Mouse (Mus musculus): ENCODE data around the gene D17H6S53E. TPM values are rescaled to one million over a fixed set of nuclear protein-coding genes. Genes with fewer than 3 reads are reported as not detected.

The D17H6S53E gene
- polyA plus RNA-seq, 1 experiment from 2014 or later, result 14.4 TPM

- H3K4me3 ChIP-seq (ENCODE audit: low read depth, low read length), result no peak overlapping the region
- no peak overlapping the region for H3K4me2 ChIP-seq (replicated peaks; ENCODE audit: low read depth)
- no peaks in the 10 kb centered on the region for H3K9me3 ChIP-seq (ENCODE audit: control insufficient read depth, low read length)
- no peak for DNase-seq (ENCODE audit: low spot score)
- no peaks in the 10 kb centered on the region for H3K27me3 ChIP-seq (ENCODE audit: control insufficient read depth, insufficient read depth, low read length)
- no peak overlapping the region for H3K27ac ChIP-seq (replicated peaks)
- WGBS, result 65% methylated on average over 6 of the region's 6 CpGs
- no peak for ATAC-seq (ENCODE audit: low FRiP score, low TSS enrichment)
- H3K4me1 ChIP-seq (replicated peaks; ENCODE audit: control insufficient read depth, insufficient read depth), result no peaks in the 10 kb centered on the region
- H3K9ac ChIP-seq (ENCODE audit: low read length), result no peak overlapping the region
- H3K36me3 ChIP-seq (ENCODE audit: control insufficient read depth, insufficient read depth, low read length), result no peaks in the 10 kb centered on the region
- TF ChIP-seq CTCF (IDR thresholded peaks at IDR 0.05; ENCODE audit: low read depth), result no peak
- no peak for TF ChIP-seq EP300 (optimal IDR thresholded peaks at IDR 0.05)
Measured at GRCm38 (mm10) chr17:35175382-35175781, 49.2 kb downstream of the D17H6S53E start.

DNA sequence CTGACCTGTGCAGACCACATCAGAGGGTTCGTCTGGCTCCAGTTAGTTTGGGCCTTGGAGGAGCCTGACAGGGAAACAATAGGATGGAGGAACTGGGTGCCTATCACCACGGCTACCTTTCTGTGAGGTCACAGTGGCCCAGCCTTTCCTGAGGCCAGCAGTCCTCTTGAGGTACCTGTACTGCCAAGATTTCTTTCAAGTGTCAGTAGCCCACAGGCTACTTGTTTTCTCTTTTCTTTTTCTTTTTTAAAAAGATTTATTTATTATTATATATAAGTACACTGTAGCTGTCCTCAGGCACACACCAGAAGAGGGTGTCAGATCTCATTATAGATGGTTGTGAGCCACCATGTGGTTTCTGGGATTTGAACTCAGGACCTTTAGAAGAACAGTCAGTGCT lies 49.8 kb downstream of the D17H6S53E start, which contains the start of gene Aif1:
Gene Aif1 (minus strand): TSS at position 101 of the 400 bp plus-strand sequence.
- no peak for DNase-seq (ENCODE audit: low spot score)
- TF ChIP-seq EP300 (optimal IDR thresholded peaks at IDR 0.05) (no peak), CTCF (IDR thresholded peaks at IDR 0.05; ENCODE audit: low read depth) (no peak)
- H3K4me3 ChIP-seq (ENCODE audit: low read depth, low read length), result no peak within 1 kb of the TSS
- WGBS, result 52% methylated on average over 2 of the region's 2 CpGs
- H3K4me2 ChIP-seq (replicated peaks; ENCODE audit: low read depth), result no peak within 1 kb of the TSS
- H3K9ac ChIP-seq (ENCODE audit: low read length), result no peak within 1 kb of the TSS
- H3K36me3 ChIP-seq (ENCODE audit: control insufficient read depth, insufficient read depth, low read length), result no peaks in the 10 kb centered on the region
- no peaks in the 10 kb centered on the region for H3K4me1 ChIP-seq (replicated peaks; ENCODE audit: control insufficient read depth, insufficient read depth)
- no peaks in the 10 kb centered on the region for H3K27me3 ChIP-seq (ENCODE audit: control insufficient read depth, insufficient read depth, low read length)
- ATAC-seq (ENCODE audit: low FRiP score, low TSS enrichment), result no peak
- H3K9me3 ChIP-seq (ENCODE audit: control insufficient read depth, low read length), result no peaks in the 10 kb centered on the region
- H3K27ac ChIP-seq (replicated peaks), result no peak within 1 kb of the TSS

Other genes with a start within 250 kb of the D17H6S53E start
- gene Zbtb12, start 246.9 kb upstream of the D17H6S53E start, polyA plus RNA-seq (2015; fragmentation: Nextera tagmentation; extraction: Ambion mirVana), result 0.59 and 0.62 TPM in 2 replicates
- not detected in 2 replicates for gene Gm20547, start 244.3 kb upstream of the D17H6S53E start, polyA plus RNA-seq (2015; fragmentation: Nextera tagmentation; extraction: Ambion mirVana)
- gene C2, start 228.1 kb upstream of the D17H6S53E start, polyA plus RNA-seq (2015; fragmentation: Nextera tagmentation; extraction: Ambion mirVana), result 4.8 and 5.5 TPM in 2 replicates
- 23.8 and 26.2 TPM in 2 replicates for gene Ehmt2, start 227.9 kb upstream of the D17H6S53E start, polyA plus RNA-seq (2015; fragmentation: Nextera tagmentation; extraction: Ambion mirVana)
- gene Slc44a4, start 211.9 kb upstream of the D17H6S53E start, polyA plus RNA-seq (2015; fragmentation: Nextera tagmentation; extraction: Ambion mirVana), result 31.2 and 33.1 TPM in 2 replicates
- 18.3 and 18.9 TPM in 2 replicates for gene Neu1, start 195.1 kb upstream of the D17H6S53E start, polyA plus RNA-seq (2015; fragmentation: Nextera tagmentation; extraction: Ambion mirVana)
- 3.0 TPM in 2 replicates for gene Hspa1b, start 167.1 kb upstream of the D17H6S53E start, polyA plus RNA-seq (2015; fragmentation: Nextera tagmentation; extraction: Ambion mirVana)
- not detected in 2 replicates for gene Gm20481, start 156.5 kb upstream of the D17H6S53E start, polyA plus RNA-seq (2015; fragmentation: Nextera tagmentation; extraction: Ambion mirVana)
- 24.1 and 25.9 TPM in 2 replicates for gene Hspa1a, start 154.2 kb upstream of the D17H6S53E start, polyA plus RNA-seq (2015; fragmentation: Nextera tagmentation; extraction: Ambion mirVana)
- 0.25 and 0.48 TPM in 2 replicates for gene Hspa1l, start 153.7 kb upstream of the D17H6S53E start, polyA plus RNA-seq (2015; fragmentation: Nextera tagmentation; extraction: Ambion mirVana)
- 69.2 and 75.1 TPM in 2 replicates for gene Lsm2, start 144.5 kb upstream of the D17H6S53E start, polyA plus RNA-seq (2015; fragmentation: Nextera tagmentation; extraction: Ambion mirVana)
- 35.5 and 40.2 TPM in 2 replicates for gene Vars, start 125.4 kb upstream of the D17H6S53E start, polyA plus RNA-seq (2015; fragmentation: Nextera tagmentation; extraction: Ambion mirVana)
- 0.28 and 0.36 TPM in 2 replicates for gene Vwa7, start 109.8 kb upstream of the D17H6S53E start, polyA plus RNA-seq (2015; fragmentation: Nextera tagmentation; extraction: Ambion mirVana)
- gene Sapcd1, start 98.4 kb upstream of the D17H6S53E start, polyA plus RNA-seq (2015; fragmentation: Nextera tagmentation; extraction: Ambion mirVana), result 8.0 and 8.2 TPM in 2 replicates
- 1.9 and 2.7 TPM in 2 replicates for gene Msh5, start 79.6 kb upstream of the D17H6S53E start, polyA plus RNA-seq (2015; fragmentation: Nextera tagmentation; extraction: Ambion mirVana)
- 344 and 360 TPM in 2 replicates for gene Clic1, start 76.4 kb upstream of the D17H6S53E start, polyA plus RNA-seq (2015; fragmentation: Nextera tagmentation; extraction: Ambion mirVana)
- 84.8 and 86.8 TPM in 2 replicates for gene Ddah2, start 67.3 kb upstream of the D17H6S53E start, polyA plus RNA-seq (2015; fragmentation: Nextera tagmentation; extraction: Ambion mirVana)
- gene Ly6g6c, start 61.0 kb upstream of the D17H6S53E start, polyA plus RNA-seq (2015; fragmentation: Nextera tagmentation; extraction: Ambion mirVana), result 260 and 317 TPM in 2 replicates
- gene Mpig6b, start 60.2 kb upstream of the D17H6S53E start, polyA plus RNA-seq (2015; fragmentation: Nextera tagmentation; extraction: Ambion mirVana), result 0.49 and 0.96 TPM in 2 replicates
- gene Ly6g6e, start 49.5 kb upstream of the D17H6S53E start, polyA plus RNA-seq (2015; fragmentation: Nextera tagmentation; extraction: Ambion mirVana), result 109 and 113 TPM in 2 replicates
- 7.1 and 7.7 TPM in 2 replicates for gene Ly6g6d, start 48.3 kb upstream of the D17H6S53E start, polyA plus RNA-seq (2015; fragmentation: Nextera tagmentation; extraction: Ambion mirVana)
- 0.13 TPM in 1 of 2 replicates, not detected in the other for gene Ly6g6f, start 40.8 kb upstream of the D17H6S53E start, polyA plus RNA-seq (2015; fragmentation: Nextera tagmentation; extraction: Ambion mirVana)
- gene Abhd16a, start 37.1 kb upstream of the D17H6S53E start, polyA plus RNA-seq (2015; fragmentation: Nextera tagmentation; extraction: Ambion mirVana), result 74.2 and 75.0 TPM in 2 replicates
- not detected in 2 replicates for gene Ly6g5c, start 18.1 kb upstream of the D17H6S53E start, polyA plus RNA-seq (2015; fragmentation: Nextera tagmentation; extraction: Ambion mirVana)
- 0.18 and 0.27 TPM in 2 replicates for gene Ly6g5b, start 10.9 kb upstream of the D17H6S53E start, polyA plus RNA-seq (2015; fragmentation: Nextera tagmentation; extraction: Ambion mirVana)
- gene Gpank1, start 4.9 kb upstream of the D17H6S53E start, polyA plus RNA-seq (2015; fragmentation: Nextera tagmentation; extraction: Ambion mirVana), result 11.2 and 11.3 TPM in 2 replicates
- 323 and 329 TPM in 2 replicates for gene Csnk2b, start 4.3 kb upstream of the D17H6S53E start, polyA plus RNA-seq (2015; fragmentation: Nextera tagmentation; extraction: Ambion mirVana)
- gene Apom, start 5.7 kb downstream of the D17H6S53E start, polyA plus RNA-seq (2015; fragmentation: Nextera tagmentation; extraction: Ambion mirVana), result 1.3 and 3.2 TPM in 2 replicates
- 28.1 and 30.6 TPM in 2 replicates for gene Bag6, start 8.8 kb downstream of the D17H6S53E start, polyA plus RNA-seq (2015; fragmentation: Nextera tagmentation; extraction: Ambion mirVana)
- gene Prrc2a, start 38.5 kb downstream of the D17H6S53E start, polyA plus RNA-seq (2015; fragmentation: Nextera tagmentation; extraction: Ambion mirVana), result 45.4 and 49.3 TPM in 2 replicates
- 24.3 and 25.2 TPM in 2 replicates for gene Aif1, start 49.7 kb downstream of the D17H6S53E start, polyA plus RNA-seq (2015; fragmentation: Nextera tagmentation; extraction: Ambion mirVana)
- gene Lst1, start 62.1 kb downstream of the D17H6S53E start, polyA plus RNA-seq (2015; fragmentation: Nextera tagmentation; extraction: Ambion mirVana), result 17.5 and 19.3 TPM in 2 replicates
- 0.63 and 0.78 TPM in 2 replicates for gene Ltb, start 68.1 kb downstream of the D17H6S53E start, polyA plus RNA-seq (2015; fragmentation: Nextera tagmentation; extraction: Ambion mirVana)
- 0.32 and 0.40 TPM in 2 replicates for gene Tnf, start 75.6 kb downstream of the D17H6S53E start, polyA plus RNA-seq (2015; fragmentation: Nextera tagmentation; extraction: Ambion mirVana)
- gene Lta, start 79.0 kb downstream of the D17H6S53E start, polyA plus RNA-seq (2015; fragmentation: Nextera tagmentation; extraction: Ambion mirVana), result 0.11 and 0.16 TPM in 2 replicates
- gene Gm16181, start 94.5 kb downstream of the D17H6S53E start, polyA plus RNA-seq (2015; fragmentation: Nextera tagmentation; extraction: Ambion mirVana), result 0.27 and 0.33 TPM in 2 replicates
- gene Atp6v1g2, start 107.3 kb downstream of the D17H6S53E start, polyA plus RNA-seq (2015; fragmentation: Nextera tagmentation; extraction: Ambion mirVana), result 3.0 and 3.6 TPM in 2 replicates
- 7.4 and 7.5 TPM in 2 replicates for gene Nfkbil1, start 109.4 kb downstream of the D17H6S53E start, polyA plus RNA-seq (2015; fragmentation: Nextera tagmentation; extraction: Ambion mirVana)
- gene Ddx39b, start 115.4 kb downstream of the D17H6S53E start, polyA plus RNA-seq (2015; fragmentation: Nextera tagmentation; extraction: Ambion mirVana), result 143 and 145 TPM in 2 replicates
- 303 and 307 TPM in 2 replicates for gene H2-D1, start 136.4 kb downstream of the D17H6S53E start, polyA plus RNA-seq (2015; fragmentation: Nextera tagmentation; extraction: Ambion mirVana)
- gene H2-Q1, start 194.0 kb downstream of the D17H6S53E start, polyA plus RNA-seq (2015; fragmentation: Nextera tagmentation; extraction: Ambion mirVana), result not detected in 2 replicates
- gene H2-Q2, start 215.9 kb downstream of the D17H6S53E start, polyA plus RNA-seq (2015; fragmentation: Nextera tagmentation; extraction: Ambion mirVana), result 1.2 and 1.6 TPM in 2 replicates

Data from stomach, postnatal 0 days (tissue).